In the genomic region with DNA sequence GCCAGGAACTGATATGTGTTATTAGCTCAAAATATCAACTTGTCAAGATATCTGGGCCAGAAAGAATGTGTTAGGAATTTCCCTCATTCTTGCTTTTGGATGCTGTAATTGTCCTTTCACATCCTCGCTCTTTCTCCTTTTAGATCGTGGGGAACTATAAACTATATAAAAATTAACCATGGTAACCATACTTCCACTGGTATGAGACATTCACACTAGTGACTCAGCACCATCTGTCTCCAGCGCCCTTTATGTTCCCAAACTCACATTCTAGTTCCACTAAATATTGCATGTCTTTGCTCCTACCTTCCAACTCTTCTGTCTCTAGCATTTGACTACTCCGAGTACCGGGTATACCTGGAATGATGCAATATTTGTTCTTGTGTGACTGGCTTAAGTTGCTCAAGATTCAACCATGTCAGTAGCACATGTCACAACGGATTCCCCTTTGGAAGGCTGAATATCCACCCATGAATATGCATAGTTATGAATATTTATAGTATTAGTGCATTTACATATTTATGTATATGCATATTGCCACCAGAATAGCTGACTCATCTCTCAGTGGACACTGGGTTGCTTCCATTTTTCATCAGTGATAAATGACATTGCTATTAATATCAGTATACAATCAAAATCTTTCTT, we compare ENCODE assay signal across 15 mouse cellular contexts. TPM values are rescaled to one million over a fixed set of nuclear protein-coding genes. Genes with fewer than 3 reads are reported as not detected.
DNase-seq lines count a peak whose midpoint lies in the region; ATAC-seq lines count a peak whose summit lies in the region.
"Had no signal": no experiment of that assay in that cellular context is flagged by ENCODE, and none has a peak within 500 bp of the region (broad histone marks: within the 10 kb centered on the region; RNA-seq: fewer than 3 reads in every experiment).

No protein-coding gene starts in this region.

- H3K27ac ChIP-seq in forebrain, embryonic 13.5 days = peak overlapping the region; percentile 77
- H3K27ac ChIP-seq: liver, embryonic 14.5 days; neural tube, embryonic 12.5 days had no signal

- no peak overlapping the region for H3K4me2 ChIP-seq in forebrain, embryonic 13.5 days
- H3K4me2 ChIP-seq: neural tube, embryonic 12.5 days had no signal

- H3K4me3 ChIP-seq in forebrain, embryonic 13.5 days = no peak overlapping the region
- H3K4me3 ChIP-seq: neural tube, embryonic 12.5 days had no signal

- no peak overlapping the region for H3K9ac ChIP-seq in forebrain, embryonic 13.5 days
- H3K9ac ChIP-seq: liver, embryonic 14.5 days; neural tube, embryonic 12.5 days had no signal

- peaks cover 46% of the 10 kb centered on the region for H3K4me1 ChIP-seq in forebrain, embryonic 13.5 days
- H3K4me1 ChIP-seq: neural tube, embryonic 12.5 days had no signal

- 85% methylated on average over 6 of the region's 6 CpGs for WGBS in forebrain, embryonic 13.5 days

- peak; percentile 66 for DNase-seq in left cerebral cortex, adult 11 months (ENCODE audit: low spot score)
- no peak for DNase-seq in left cerebral cortex, postnatal 4 days
- peak; percentile 40 to 45 for DNase-seq in layer of hippocampus, adult 8-10 months (ENCODE audit: low spot score in 2 of 2)
- peak; percentile 44 to 83 for DNase-seq in right cerebral cortex, postnatal 10 days (ENCODE audit: low spot score in 2 of 2)
- no peak for DNase-seq in heart, adult 11 months
- no peak for DNase-seq in c-Kit-positive CD71-positive TER-119-positive erythroid progenitor cells, embryonic 14.5 days (ENCODE audit: low spot score)
- DNase-seq: gastrocnemius, postnatal 25 days; kidney, postnatal 4 days; spleen, adult 18-20 months; thymus, adult 18-20 months had no signal

- intact Hi-C loops in left cerebral cortex, postnatal 4 days (cut with DNase I) = no loop called here

- no peak for ATAC-seq in forebrain, embryonic 13.5 days
- no peak for ATAC-seq in erythroid progenitor cell, adult 5-6 weeks (replicated peaks; ENCODE audit: low FRiP score, poor library complexity, severe bottlenecking)
- ATAC-seq: intestine, postnatal 0 days had no signal

- H3K36me3 ChIP-seq in forebrain, embryonic 13.5 days (ENCODE audit: poor library complexity, severe bottlenecking) = no peaks in the 10 kb centered on the region
- H3K36me3 ChIP-seq: neural tube, embryonic 12.5 days had no signal

- no peaks in the 10 kb centered on the region for H3K9me3 ChIP-seq in forebrain, embryonic 13.5 days (replicated peaks)
- H3K9me3 ChIP-seq: neural tube, embryonic 12.5 days had no signal

- no peaks in the 10 kb centered on the region for H3K27me3 ChIP-seq in forebrain, embryonic 13.5 days
- H3K27me3 ChIP-seq: neural tube, embryonic 12.5 days had no signal

RNA-seq across cellular contexts. Expression of a gene that starts 51.7 kb away (rescaled TPM):
- total RNA-seq in left cerebral cortex, postnatal 4 days (2021) = 100 to 1,000 TPM; 125 to 130 TPM
- 101 and 107 TPM in 2 replicates for polyA plus RNA-seq in forebrain, embryonic 13.5 days (2015; fragmentation: Nextera tagmentation; extraction: Ambion mirVana)
- 100 to 1,000 TPM; 154 to 183 (median 170) TPM for total RNA-seq in layer of hippocampus, adult 8-10 months (2022)
- 0.42 TPM in 1 of 2 replicates, not detected in the other for total RNA-seq in erythroid progenitor cell, adult 5-6 weeks (2015; ENCODE audit: low replicate concordance)
- total RNA-seq in erythroid progenitor cell, adult 5-6 weeks (2017; ENCODE audit: low replicate concordance) = 0.91 TPM in 1 of 2 replicates, not detected in the other

Comparison
In these comparisons a context has a peak if more than half of its experiments do, and no peak if none do; other contexts are left out.
1. DNase-seq: peak in left cerebral cortex, adult 11 months (single experiment), layer of hippocampus, adult 8-10 months (2 of 2) and right cerebral cortex, postnatal 10 days (2 of 2); none in left cerebral cortex, postnatal 4 days (single experiment), heart, adult 11 months (single experiment) and c-Kit-positive CD71-positive TER-119-positive erythroid progenitor cells, embryonic 14.5 days (single experiment).
2. RNA of a gene that starts 51.7 kb away (total RNA-seq): 154 to 183 TPM in layer of hippocampus, adult 8-10 months and 125 to 130 TPM in left cerebral cortex, postnatal 4 days; 0.42 to 0.91 TPM in erythroid progenitor cell, adult 5-6 weeks; every median in the first group is over 10 times any median in the second.